Mouse (Mus musculus) CH12.LX (cell line): ENCODE data around the gene Bud23. TPM values are rescaled to one million over a fixed set of nuclear protein-coding genes. Genes with fewer than 3 reads are reported as not detected.

Experiments
- DNase-seq: peaks from one replicate; pipeline ENCODE4 v3.0.0-alpha.2; 2013; ENCODE audit errors: extremely low read depth
- H3K27ac ChIP-seq: 2 replicates; pipeline ENCODE4 v1.5.1; 2012; ENCODE audit warnings: low read depth, mild to moderate bottlenecking, control low read depth, moderate library complexity; ENCODE audit not compliant: insufficient read depth
- H3K27me3 ChIP-seq: replicated peaks from 2 replicates; pipeline ENCODE3; 2012; ENCODE audit warnings: inconsistent platforms
- H3K36me3 ChIP-seq, 2 experiments: replicated peaks in 1 of 2; 2 replicates each; pipeline versions ENCODE3 to v1.6.1; 2012; ENCODE audit warnings: inconsistent platforms in 1 of 2, low read length in 1 of 2, mild to moderate bottlenecking in 1 of 2, mixed read lengths in 1 of 2, moderate library complexity in 1 of 2; ENCODE audit not compliant: control insufficient read depth in 1 of 2, insufficient read depth in 1 of 2
- H3K4me1 ChIP-seq, 2 experiments: 2 replicates each; pipeline ENCODE4 v1.6.1; 2012; ENCODE audit warnings: inconsistent platforms in 1 of 2, moderate library complexity in 1 of 2; ENCODE audit not compliant: insufficient read depth in 2 of 2, control insufficient read depth in 1 of 2
- H3K4me2 ChIP-seq: 2 replicates; pipeline ENCODE4 v1.6.1; 2012; ENCODE audit warnings: low read depth, mild to moderate bottlenecking, control low read depth; ENCODE audit not compliant: poor library complexity, insufficient read depth, severe bottlenecking
- H3K4me3 ChIP-seq, 3 experiments: fragments of 150-350 bp in 1 of 3; sonication (generic) in 1 of 3; replicated peaks in 1 of 3; 2 replicates each; pipeline versions ENCODE3 to v1.5.1; 2011 to 2012; ENCODE audit warnings: low read depth in 2 of 3, low read length in 2 of 3, mild to moderate bottlenecking in 2 of 3, moderate library complexity in 2 of 3, control low read depth in 1 of 3, improper control_type of control experiment in 1 of 3, inconsistent platforms in 1 of 3, mixed read lengths in 1 of 3; ENCODE audit not compliant: poor library complexity in 1 of 3
- H3K79me2 ChIP-seq: replicated peaks from 2 replicates; pipeline ENCODE4 v1.6.1; 2012; ENCODE audit warnings: mild to moderate bottlenecking, moderate library complexity; ENCODE audit not compliant: control insufficient read depth, poor library complexity, insufficient read depth, severe bottlenecking; ENCODE audit errors: extremely low read depth
- H3K9ac ChIP-seq: 2 replicates; pipeline ENCODE4 v1.6.1; 2012; ENCODE audit warnings: low read depth, mild to moderate bottlenecking, control low read depth, moderate library complexity; ENCODE audit not compliant: insufficient read depth
- H3K9me3 ChIP-seq: replicated peaks from 2 replicates; pipeline ENCODE3; 2012; ENCODE audit warnings: low read length, inconsistent platforms, mixed read lengths
- CTCF ChIP-seq, 2 experiments: IDR thresholded peaks in 1 of 2; conservative IDR thresholded peaks in 1 of 2; 2 replicates each; pipeline ENCODE4 v1.5.1; 2011 to 2012; ENCODE audit warnings: low read depth in 2 of 2, low read length in 2 of 2, improper control_type of control experiment in 1 of 2, inconsistent platforms in 1 of 2, mild to moderate bottlenecking in 1 of 2, moderate library complexity in 1 of 2
- E2F4 ChIP-seq: IDR thresholded peaks from 2 replicates; pipeline ENCODE4 v1.6.1; 2011; ENCODE audit warnings: low read depth, low read length, improper control_type of control experiment; ENCODE audit not compliant: insufficient replicate concordance
- EP300 ChIP-seq: IDR thresholded peaks from 2 replicates; pipeline ENCODE4 v1.6.1; 2011; ENCODE audit warnings: low read length, improper control_type of control experiment
- ETS1 ChIP-seq: conservative IDR thresholded peaks from 2 replicates; pipeline ENCODE4 v1.6.1; 2012; ENCODE audit warnings: low read depth, mild to moderate bottlenecking, inconsistent platforms, low read length, improper control_type of control experiment, moderate library complexity
- HCFC1 ChIP-seq: IDR thresholded peaks from 2 replicates; pipeline ENCODE4 v1.6.1; 2012; ENCODE audit warnings: low read depth, mild to moderate bottlenecking, inconsistent platforms, low read length, improper control_type of control experiment
- IRF4 ChIP-seq: IDR thresholded peaks from 2 replicates; pipeline ENCODE4 v1.6.1; 2014; ENCODE audit warnings: low read depth, mild to moderate bottlenecking, inconsistent platforms, low read length, improper control_type of control experiment
- JUND ChIP-seq: conservative IDR thresholded peaks from 2 replicates; pipeline ENCODE4 v1.6.1; 2011; ENCODE audit warnings: low read depth, low read length, improper control_type of control experiment
- KAT2A ChIP-seq: IDR thresholded peaks from 2 replicates; pipeline ENCODE4 v1.6.1; 2012; ENCODE audit warnings: low read length, improper control_type of control experiment, inconsistent platforms; ENCODE audit not compliant: insufficient replicate concordance
- MAFK ChIP-seq: IDR thresholded peaks from 2 replicates; pipeline ENCODE4 v1.6.1; 2011; ENCODE audit warnings: low read length, improper control_type of control experiment; ENCODE audit not compliant: insufficient replicate concordance
- MAX ChIP-seq: IDR thresholded peaks from 2 replicates; pipeline ENCODE4 v1.6.1; 2011; ENCODE audit warnings: low read length, improper control_type of control experiment
- MAZ ChIP-seq: IDR thresholded peaks from 2 replicates; pipeline ENCODE4 v1.6.1; 2012; ENCODE audit warnings: low read depth, mild to moderate bottlenecking, inconsistent platforms, low read length, improper control_type of control experiment, moderate library complexity
- MXI1 ChIP-seq: IDR thresholded peaks from 2 replicates; pipeline ENCODE4 v1.6.1; 2011; ENCODE audit warnings: mild to moderate bottlenecking, low read depth, low read length, improper control_type of control experiment
- NRF1 ChIP-seq: IDR thresholded peaks from 2 replicates; pipeline ENCODE4 v1.6.1; 2014; ENCODE audit warnings: low read depth, mild to moderate bottlenecking, inconsistent platforms, low read length, improper control_type of control experiment, moderate library complexity
- RAD21 ChIP-seq: IDR thresholded peaks from 2 replicates; pipeline ENCODE4 v1.6.1; 2011; ENCODE audit warnings: low read depth, mild to moderate bottlenecking, low read length, improper control_type of control experiment, moderate library complexity
- SIN3A ChIP-seq: IDR thresholded peaks from 2 replicates; pipeline ENCODE4 v1.6.1; 2012; ENCODE audit warnings: low read length, improper control_type of control experiment, inconsistent platforms
- SMC3 ChIP-seq: IDR thresholded peaks from 2 replicates; pipeline ENCODE4 v1.6.1; 2011; ENCODE audit warnings: low read depth, low read length, improper control_type of control experiment
- TCF12 ChIP-seq: IDR thresholded peaks from 2 replicates; pipeline ENCODE4 v1.6.1; 2014; ENCODE audit warnings: low read depth, mild to moderate bottlenecking, inconsistent platforms, low read length, improper control_type of control experiment
- UBTF ChIP-seq: IDR thresholded peaks from 2 replicates; pipeline ENCODE4 v1.6.1; 2012; ENCODE audit warnings: low read depth, mild to moderate bottlenecking, inconsistent platforms, low read length, improper control_type of control experiment, moderate library complexity
- USF1 ChIP-seq: IDR thresholded peaks from 2 replicates; pipeline ENCODE4 v1.6.1; 2014; ENCODE audit warnings: low read depth, mild to moderate bottlenecking, inconsistent platforms, low read length, improper control_type of control experiment
- ZMIZ1 ChIP-seq: IDR thresholded peaks from 2 replicates; pipeline ENCODE4 v1.6.1; 2012; ENCODE audit warnings: low read depth, mild to moderate bottlenecking, inconsistent platforms, low read length, improper control_type of control experiment
- ZNF384 ChIP-seq: IDR thresholded peaks from 2 replicates; pipeline ENCODE4 v1.6.1; 2012; ENCODE audit warnings: low read depth, low read length, improper control_type of control experiment, inconsistent platforms
- dilution Hi-C: fragments of 300-500 bp; cut with MboI; formaldehyde crosslinking; loops from 2 replicates; pipeline ENCODE4 v1.14.3; 2020; ENCODE audit warnings: low sequenced_read_pairs; ENCODE audit not compliant: extremely low pct_unique_long_range_greater_than_20kb, extremely low pct_ligation_motif_present
- in situ Hi-C: fragments of 300-500 bp; cut with MboI; formaldehyde crosslinking; loops from 3 replicates; pipeline ENCODE4 v1.14.3; 2019; ENCODE audit warnings: low sequenced_read_pairs, low pct_ligation_motif_present, low pct_unique_long_range_greater_than_20kb, mixed read lengths
- polyA plus RNA-seq: library from polyadenylated mRNA; unstranded; fragments of >175 nt; gene quantifications from 2 replicates; pipeline ENCODE4 v1.2.1, GENCODE M21; 2012; ENCODE audit warnings: low read depth; ENCODE audit not compliant: insufficient read length
- total RNA-seq, 2 experiments: library from RNA; depleted of rRNA; stranded (reverse); fragments of 300-350 nt in 1 of 2; fragments of >200 nt in 1 of 2; gene quantifications; 2 replicates each; pipeline ENCODE4 v1.2.3; 2012 to 2014

Bud23 gene
- total and polyA plus RNA-seq, 3 experiments: 60.7 to 118 (median 62.1) TPM

DNA sequence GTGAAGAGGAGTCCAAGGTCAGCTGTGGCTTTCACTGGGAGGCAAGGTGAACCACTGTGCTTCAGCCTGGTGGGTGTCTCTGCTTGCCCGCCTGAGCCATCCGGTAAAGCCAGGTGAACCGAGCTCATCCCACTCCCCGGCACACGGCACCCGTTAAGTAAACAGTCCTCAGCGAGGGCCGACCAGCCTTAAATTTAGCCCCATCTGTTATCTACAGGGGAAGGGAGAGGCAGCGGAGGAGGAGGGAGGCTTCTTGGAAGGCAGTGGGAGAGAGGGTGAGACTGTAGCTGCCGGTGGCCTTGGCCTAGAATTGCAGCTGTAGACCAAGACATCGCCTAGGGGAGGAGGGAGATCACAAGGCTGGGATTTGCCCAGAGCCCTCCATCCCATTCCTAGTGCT, 24.0 kb downstream of the Bud23 start:
- H3K9me3 ChIP-seq: no peaks in the 10 kb centered on the region
- in situ Hi-C loops (no loop called here), dilution Hi-C loops (no loop called here)
- DNase-seq: no peak
- peaks cover 0 to 59% of the 10 kb centered on the region in 2 experiments for H3K36me3 ChIP-seq
- H3K27me3 ChIP-seq: no peaks in the 10 kb centered on the region
- no peak for TF ChIP-seq UBTF
- H3K4me1 ChIP-seq: no peaks in the 10 kb centered on the region
- no peak overlapping the region for H3K4me3 ChIP-seq
- H3K79me2 ChIP-seq: no peaks in the 10 kb centered on the region
- no peak overlapping the region for H3K9ac ChIP-seq
- H3K4me2 ChIP-seq: no peak overlapping the region
- H3K27ac ChIP-seq: no peak overlapping the region

DNA sequence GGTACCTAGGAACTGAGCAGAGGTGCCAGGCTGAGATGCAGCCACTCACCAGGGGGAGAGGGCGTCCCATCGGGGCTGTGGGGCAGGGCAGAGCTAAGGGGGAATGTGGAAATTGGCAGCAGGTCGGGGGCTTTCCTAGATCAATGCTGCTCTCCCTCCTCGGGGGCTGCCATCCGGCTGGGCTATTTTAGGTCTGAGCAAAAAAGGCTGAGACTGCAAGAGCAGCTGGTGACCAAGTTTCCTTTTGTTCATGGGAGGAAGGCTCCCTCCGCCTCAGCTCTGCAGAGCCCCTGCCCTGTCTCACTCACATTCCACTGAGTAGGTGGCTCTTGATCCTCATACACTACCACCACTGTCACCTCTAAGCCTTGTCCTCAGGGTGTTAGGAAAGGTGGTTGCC, 24.7 kb downstream of the Bud23 start:
- in situ Hi-C loops: no loop called here
- TF ChIP-seq MAX: no peak
- no peak for TF ChIP-seq IRF4
- no peak for TF ChIP-seq MXI1
- no peak for TF ChIP-seq ZMIZ1
- no peak for TF ChIP-seq RAD21
- TF ChIP-seq ETS1: no peak
- TF ChIP-seq NRF1: no peak
- TF ChIP-seq CTCF (conservative IDR thresholded peaks at IDR 0.05 in 1 of 2, IDR thresholded peaks at IDR 0.05 in 1 of 2; ENCODE audit: low read depth in 2 of 2, low read length in 2 of 2): no peak
- no peaks in the 10 kb centered on the region for H3K9me3 ChIP-seq
- H3K79me2 ChIP-seq: no peaks in the 10 kb centered on the region
- no peak overlapping the region for H3K9ac ChIP-seq
- no peak overlapping the region for H3K27ac ChIP-seq
- dilution Hi-C loops: no loop called here
- no peak for DNase-seq
- peaks cover 0 to 52% of the 10 kb centered on the region in 2 experiments for H3K36me3 ChIP-seq
- H3K4me3 ChIP-seq: no peak overlapping the region
- no peak overlapping the region for H3K4me2 ChIP-seq
- no peaks in the 10 kb centered on the region for H3K27me3 ChIP-seq
- 0 out of 4 replicates have a peak, but pooled peaks cover 0 to 2% of the 10 kb centered on the region in 2 experiments for H3K4me1 ChIP-seq

DNA sequence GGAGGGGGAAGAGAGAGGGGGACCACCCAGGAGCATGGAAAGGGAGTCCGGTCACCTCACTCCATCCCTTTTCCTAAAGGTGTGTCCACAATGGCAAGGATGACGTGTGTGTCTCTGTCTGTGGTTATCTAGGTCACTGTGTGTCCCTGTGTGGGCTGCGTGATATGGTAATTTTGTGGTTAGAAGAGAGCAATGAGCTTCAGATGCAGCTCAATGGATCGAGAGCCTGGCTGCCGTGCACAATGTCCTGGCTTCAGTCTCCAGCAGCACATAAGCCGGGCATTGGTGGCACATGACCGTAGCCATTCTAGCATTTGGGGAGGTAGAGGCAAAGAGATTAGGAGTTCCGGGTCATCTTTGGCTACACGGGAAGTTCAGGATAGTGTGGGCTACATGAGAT, 25.2 kb downstream of the Bud23 start:
- Histone ChIP-seq H3K36me3 (peaks cover 0 to 48% of the 10 kb centered on the region in 2 experiments), H3K4me3 (no peak overlapping the region), H3K79me2 (no peaks in the 10 kb centered on the region), H3K4me2 (no peak overlapping the region), H3K27me3 (no peaks in the 10 kb centered on the region)
- in situ Hi-C loops: no loop called here
- no peak for TF ChIP-seq EP300
- TF ChIP-seq UBTF: no peak
- no peak for TF ChIP-seq ZNF384
- TF ChIP-seq JUND: no peak
- TF ChIP-seq HCFC1: no peak
- TF ChIP-seq SIN3A: no peak
- no peak for TF ChIP-seq NRF1
- TF ChIP-seq E2F4: no peak
- no peak for TF ChIP-seq MAFK
- TF ChIP-seq KAT2A: no peak
- no peak for TF ChIP-seq MAZ
- no peak for TF ChIP-seq TCF12
- TF ChIP-seq SMC3: no peak
- TF ChIP-seq USF1: no peak
- TF ChIP-seq, all 38 proteins: peak for 0
- DNase-seq: no peak
- Histone ChIP-seq H3K9me3 (peaks cover 3% of the 10 kb centered on the region), H3K9ac (no peak overlapping the region), H3K4me1 (0 out of 4 replicates have a peak, but pooled peaks cover 0 to 2% of the 10 kb centered on the region in 2 experiments), H3K27ac (no peak overlapping the region)
- dilution Hi-C loops: no loop called here
